In the genomic region with DNA sequence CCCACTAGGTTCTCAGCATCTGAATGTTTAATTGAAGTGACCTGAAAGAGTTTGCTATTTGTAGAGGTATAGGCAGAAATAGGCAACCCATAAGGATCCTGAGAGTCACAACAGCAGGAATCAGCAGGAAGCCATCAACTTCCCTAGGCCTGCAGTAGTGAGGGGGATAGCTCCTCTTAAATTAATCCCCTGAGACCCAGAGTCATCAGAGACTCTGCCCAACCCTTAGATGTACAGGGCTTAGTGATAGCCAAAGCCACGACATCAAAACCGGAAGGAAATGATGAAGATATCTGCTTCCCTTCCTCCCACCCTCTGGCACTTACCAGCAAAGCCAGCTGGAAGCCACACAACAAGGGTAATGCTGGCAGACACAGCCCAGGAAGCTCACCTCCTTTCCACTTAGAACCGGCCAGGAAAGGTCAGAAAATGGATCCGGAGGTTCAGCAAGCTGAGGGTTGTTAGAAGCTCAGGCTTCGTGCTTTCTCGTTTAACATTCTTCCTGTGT, we compare ENCODE assay signal across 15 mouse cellular contexts.
DNase-seq lines count a peak whose midpoint lies in the region; ATAC-seq lines count a peak whose summit lies in the region.
"Had no signal": no experiment of that assay in that cellular context is flagged by ENCODE, and none has a peak within 500 bp of the region (broad histone marks: within the 10 kb centered on the region; RNA-seq: fewer than 3 reads in every experiment).

No protein-coding gene starts in this region.

- no peaks in the 10 kb centered on the region for H3K9me3 ChIP-seq in hindbrain, embryonic 14.5 days (ENCODE audit: control insufficient read depth, low read length)
- no peaks in the 10 kb centered on the region for H3K9me3 ChIP-seq in hindbrain, embryonic 13.5 days
- H3K9me3 ChIP-seq: embryonic facial prominence, embryonic 13.5 days; limb, embryonic 13.5 days; liver, embryonic 15.5 days; midbrain, embryonic 10.5 days had no signal

- no peaks in the 10 kb centered on the region for H3K36me3 ChIP-seq in hindbrain, embryonic 14.5 days (replicated peaks; ENCODE audit: control insufficient read depth, insufficient read depth)
- H3K36me3 ChIP-seq in hindbrain, embryonic 13.5 days, result no peaks in the 10 kb centered on the region
- H3K36me3 ChIP-seq: embryonic facial prominence, embryonic 13.5 days; limb, embryonic 13.5 days; liver, embryonic 15.5 days; midbrain, embryonic 10.5 days had no signal

- 0 out of 2 replicates have a peak overlapping the region, but pooled peaks have one; percentile 29 for H3K27ac ChIP-seq in hindbrain, embryonic 14.5 days
- H3K27ac ChIP-seq in hindbrain, embryonic 13.5 days, result no peak overlapping the region
- H3K27ac ChIP-seq: embryonic facial prominence, embryonic 13.5 days; limb, embryonic 13.5 days; liver, embryonic 15.5 days; midbrain, embryonic 10.5 days had no signal

- ATAC-seq in hindbrain, embryonic 14.5 days (ENCODE audit: low FRiP score), result no peak
- no peak for ATAC-seq in hindbrain, embryonic 13.5 days (ENCODE audit: low FRiP score)
- peak; percentile 56 for ATAC-seq in common myeloid progenitor, adult 5-6 weeks (replicated peaks; ENCODE audit: low read depth, poor library complexity, severe bottlenecking)
- ATAC-seq: inflammation-experienced regulatory T-cells, adult 6 months had no signal

- H3K27me3 ChIP-seq in hindbrain, embryonic 14.5 days (ENCODE audit: control insufficient read depth, insufficient read depth, low read length), result no peaks in the 10 kb centered on the region
- no peaks in the 10 kb centered on the region for H3K27me3 ChIP-seq in hindbrain, embryonic 13.5 days
- H3K27me3 ChIP-seq: embryonic facial prominence, embryonic 13.5 days; limb, embryonic 13.5 days; liver, embryonic 15.5 days had no signal

- no peak overlapping the region for H3K9ac ChIP-seq in hindbrain, embryonic 14.5 days
- no peak overlapping the region for H3K9ac ChIP-seq in hindbrain, embryonic 13.5 days
- H3K9ac ChIP-seq: embryonic facial prominence, embryonic 13.5 days; limb, embryonic 13.5 days; liver, embryonic 15.5 days had no signal

- H3K4me3 ChIP-seq in hindbrain, embryonic 14.5 days (replicated peaks; ENCODE audit: low read length), result no peak overlapping the region
- H3K4me3 ChIP-seq in hindbrain, embryonic 13.5 days, result no peak overlapping the region
- H3K4me3 ChIP-seq: embryonic facial prominence, embryonic 13.5 days; limb, embryonic 13.5 days; liver, embryonic 15.5 days; midbrain, embryonic 10.5 days had no signal

- H3K4me1 ChIP-seq in hindbrain, embryonic 14.5 days (replicated peaks; ENCODE audit: control insufficient read depth, insufficient read depth, low read length), result no peaks in the 10 kb centered on the region
- H3K4me1 ChIP-seq in hindbrain, embryonic 13.5 days (replicated peaks), result peaks cover 7% of the 10 kb centered on the region; the same call in 1 of the 2 replicates
- H3K4me1 ChIP-seq: embryonic facial prominence, embryonic 13.5 days; liver, embryonic 15.5 days had no signal

- no peak overlapping the region for H3K4me2 ChIP-seq in hindbrain, embryonic 14.5 days (replicated peaks)
- no peak overlapping the region for H3K4me2 ChIP-seq in hindbrain, embryonic 13.5 days
- H3K4me2 ChIP-seq: embryonic facial prominence, embryonic 13.5 days; limb, embryonic 13.5 days; liver, embryonic 15.5 days had no signal

- WGBS in hindbrain, embryonic 14.5 days, result 55% methylated on average over 6 of the region's 6 CpGs
- 52% methylated on average over 6 of the region's 6 CpGs for WGBS in hindbrain, embryonic 13.5 days

- peak; percentile 6 for DNase-seq in cerebellum, adult 9-11 months
- no peak for DNase-seq in cerebellum, postnatal 4 days (ENCODE audit: low spot score in 2 of 2)
- no peak for DNase-seq in hindbrain, embryonic 14.5 days (ENCODE audit: low spot score)
- DNase-seq in kidney, postnatal 36 days, result peak; percentile 9 to 13
- DNase-seq in embryo, embryonic 11 days, result no peak
- DNase-seq: adrenal gland, adult 8-10 months; gastrocnemius, postnatal 14 days; thymus, postnatal 14 days had no signal

Comparison
In these comparisons a context has a peak if more than half of its experiments do, and no peak if none do; other contexts are left out.
1. DNase-seq: peak in cerebellum, adult 9-11 months (single experiment) and kidney, postnatal 36 days (2 of 2); none in cerebellum, postnatal 4 days (0 of 2), hindbrain, embryonic 14.5 days (single experiment) and embryo, embryonic 11 days (single experiment).